Mouse (Mus musculus): Measurements from ENCODE around the gene Sumf1. TPM values are rescaled to one million over a fixed set of nuclear protein-coding genes. Genes with fewer than 3 reads are reported as not detected.

Sumf1 gene
- polyA plus RNA-seq, 1 experiment: 14.3 TPM

GRCm38 (mm10) chr6:108169466-108169865 is 15.9 kb downstream of the Sumf1 start:
- Histone ChIP-seq H3K27ac (ENCODE audit: control insufficient read depth, insufficient read depth, low read depth, low read length, poor library complexity) (no peak overlapping the region), H3K4me3 (replicated peaks; ENCODE audit: control insufficient read depth, low read depth, low read length) (no peak overlapping the region), H3K4me1 (ENCODE audit: control insufficient read depth, insufficient read depth, low read length) (peaks cover 2% of the 10 kb centered on the region; the same call in 1 of the 2 replicates)
- WGBS: 84% methylated on average over 3 of the region's 3 CpGs
- TF ChIP-seq POLR2A (IDR thresholded peaks at IDR 0.05; ENCODE audit: borderline replicate concordance, control insufficient read depth, low read depth, low read length): no peak
- TF ChIP-seq CTCF (IDR thresholded peaks at IDR 0.05; ENCODE audit: control insufficient read depth, insufficient read depth, low read length): no peak

- no peak overlapping the region for H3K27ac ChIP-seq (ENCODE audit: control insufficient read depth, insufficient read depth, low read depth, low read length, poor library complexity)
- no peak overlapping the region for H3K4me3 ChIP-seq (replicated peaks; ENCODE audit: control insufficient read depth, low read depth, low read length)
- WGBS: 60% methylated on average over 6 of the region's 6 CpGs
- TF ChIP-seq CTCF (IDR thresholded peaks at IDR 0.05; ENCODE audit: control insufficient read depth, insufficient read depth, low read length): no peak
- no peak for TF ChIP-seq POLR2A (IDR thresholded peaks at IDR 0.05; ENCODE audit: borderline replicate concordance, control insufficient read depth, low read depth, low read length)
- H3K4me1 ChIP-seq (ENCODE audit: control insufficient read depth, insufficient read depth, low read length): peaks cover 2% of the 10 kb centered on the region; the same call in 1 of the 2 replicates
Measured at GRCm38 (mm10) chr6:108168723-108169122, 16.7 kb downstream of the Sumf1 start.

GRCm38 (mm10) chr6:108167946-108168680 is 17.3 kb downstream of the Sumf1 start:
- Histone ChIP-seq H3K27ac (ENCODE audit: control insufficient read depth, insufficient read depth, low read depth, low read length, poor library complexity) (no peak overlapping the region), H3K4me3 (replicated peaks; ENCODE audit: control insufficient read depth, low read depth, low read length) (no peak overlapping the region), H3K4me1 (ENCODE audit: control insufficient read depth, insufficient read depth, low read length) (peaks cover 2% of the 10 kb centered on the region; the same call in 1 of the 2 replicates)
- WGBS: 59% methylated on average over 7 of the region's 7 CpGs
- TF ChIP-seq POLR2A (IDR thresholded peaks at IDR 0.05; ENCODE audit: borderline replicate concordance, control insufficient read depth, low read depth, low read length) (no peak), CTCF (IDR thresholded peaks at IDR 0.05; ENCODE audit: control insufficient read depth, insufficient read depth, low read length) (no peak)

GRCm38 (mm10) chr6:108165598-108165997 is 19.8 kb downstream of the Sumf1 start:
- WGBS: 72% methylated on average over 2 of the region's 2 CpGs
- TF ChIP-seq POLR2A (IDR thresholded peaks at IDR 0.05; ENCODE audit: borderline replicate concordance, control insufficient read depth, low read depth, low read length) (no peak), CTCF (IDR thresholded peaks at IDR 0.05; ENCODE audit: control insufficient read depth, insufficient read depth, low read length) (no peak)
- no peak overlapping the region for H3K4me3 ChIP-seq (replicated peaks; ENCODE audit: control insufficient read depth, low read depth, low read length)
- H3K27ac ChIP-seq (ENCODE audit: control insufficient read depth, insufficient read depth, low read depth, low read length, poor library complexity): no peak overlapping the region
- H3K4me1 ChIP-seq (ENCODE audit: control insufficient read depth, insufficient read depth, low read length): peaks cover 2% of the 10 kb centered on the region; the same call in 1 of the 2 replicates

GRCm38 (mm10) chr6:108164935-108165334 is 20.4 kb downstream of the Sumf1 start:
- H3K4me1 ChIP-seq (ENCODE audit: control insufficient read depth, insufficient read depth, low read length): peaks cover 2% of the 10 kb centered on the region; the same call in 1 of the 2 replicates
- H3K4me3 ChIP-seq (replicated peaks; ENCODE audit: control insufficient read depth, low read depth, low read length): no peak overlapping the region
- WGBS: 80% methylated on average over 5 of the region's 5 CpGs
- no peak overlapping the region for H3K27ac ChIP-seq (ENCODE audit: control insufficient read depth, insufficient read depth, low read depth, low read length, poor library complexity)
- TF ChIP-seq POLR2A (IDR thresholded peaks at IDR 0.05; ENCODE audit: borderline replicate concordance, control insufficient read depth, low read depth, low read length) (no peak), CTCF (IDR thresholded peaks at IDR 0.05; ENCODE audit: control insufficient read depth, insufficient read depth, low read length) (no peak)

- Histone ChIP-seq H3K4me1 (ENCODE audit: control insufficient read depth, insufficient read depth, low read length) (no peaks in the 10 kb centered on the region), H3K4me3 (replicated peaks; ENCODE audit: control insufficient read depth, low read depth, low read length) (no peak overlapping the region), H3K27ac (ENCODE audit: control insufficient read depth, insufficient read depth, low read depth, low read length, poor library complexity) (no peak overlapping the region)
- 84% methylated on average over 2 of the region's 2 CpGs for WGBS
- no peak for TF ChIP-seq POLR2A (IDR thresholded peaks at IDR 0.05; ENCODE audit: borderline replicate concordance, control insufficient read depth, low read depth, low read length)
- TF ChIP-seq CTCF (IDR thresholded peaks at IDR 0.05; ENCODE audit: control insufficient read depth, insufficient read depth, low read length): no peak
Measured at GRCm38 (mm10) chr6:108160608-108161007, 24.8 kb downstream of the Sumf1 start.

GRCm38 (mm10) chr6:108156881-108157280 is 28.5 kb downstream of the Sumf1 start:
- WGBS: 60% methylated on average over 6 of the region's 6 CpGs
- Histone ChIP-seq H3K27ac (ENCODE audit: control insufficient read depth, insufficient read depth, low read depth, low read length, poor library complexity) (no peak overlapping the region; the same call in 1 of the 2 replicates), H3K4me1 (ENCODE audit: control insufficient read depth, insufficient read depth, low read length) (no peaks in the 10 kb centered on the region), H3K4me3 (replicated peaks; ENCODE audit: control insufficient read depth, low read depth, low read length) (no peak overlapping the region)
- TF ChIP-seq CTCF (IDR thresholded peaks at IDR 0.05; ENCODE audit: control insufficient read depth, insufficient read depth, low read length) (no peak), POLR2A (IDR thresholded peaks at IDR 0.05; ENCODE audit: borderline replicate concordance, control insufficient read depth, low read depth, low read length) (no peak)

- 78% methylated on average over 4 of the region's 4 CpGs for WGBS
Measured at GRCm38 (mm10) chr6:108154243-108154642, 31.1 kb downstream of the Sumf1 start.

More at GRCm38 (mm10) chr6:108154243-108154642, 31.1 kb downstream of the Sumf1 start:
- Histone ChIP-seq H3K4me3 (replicated peaks; ENCODE audit: control insufficient read depth, low read depth, low read length) (no peak overlapping the region), H3K4me1 (ENCODE audit: control insufficient read depth, insufficient read depth, low read length) (no peaks in the 10 kb centered on the region), H3K27ac (ENCODE audit: control insufficient read depth, insufficient read depth, low read depth, low read length, poor library complexity) (no peak overlapping the region)
- TF ChIP-seq CTCF (IDR thresholded peaks at IDR 0.05; ENCODE audit: control insufficient read depth, insufficient read depth, low read length) (no peak), POLR2A (IDR thresholded peaks at IDR 0.05; ENCODE audit: borderline replicate concordance, control insufficient read depth, low read depth, low read length) (no peak)

Data from bone marrow, adult 2 months (tissue).